Mouse (Mus musculus): ENCODE measurements at regions not wholly inside any gene's neighbourhood (a gene's known extent, or its start where the extent isn't known, plus 50 kb on each side); places are given as distances from the start of the nearest gene placed in this dataset.

GRCm38 (mm10) chr16:73835715-73836440 is 575.7 kb downstream of the Robo2 start:
- no peak overlapping the region for H3K4me3 ChIP-seq (replicated peaks)
- no peaks in the 10 kb centered on the region for H3K4me1 ChIP-seq (replicated peaks)
- WGBS: 87% methylated on average over 19 of the region's 19 CpGs
- no peak overlapping the region for H3K27ac ChIP-seq
- H3K27me3 ChIP-seq: no peaks in the 10 kb centered on the region
- no peak overlapping the region for H3K9ac ChIP-seq (replicated peaks)
- H3K36me3 ChIP-seq: no peaks in the 10 kb centered on the region
- no peak for ATAC-seq
- H3K9me3 ChIP-seq: no peaks in the 10 kb centered on the region
- H3K4me2 ChIP-seq (replicated peaks): no peak overlapping the region

GRCm38 (mm10) chr16:73821387-73822338 is 590.0 kb downstream of the Robo2 start:
- no peaks in the 10 kb centered on the region for H3K27me3 ChIP-seq
- H3K4me1 ChIP-seq (replicated peaks): no peaks in the 10 kb centered on the region
- H3K4me2 ChIP-seq (replicated peaks): no peak overlapping the region
- 73% methylated on average over 10 of the region's 10 CpGs for WGBS
- no peaks in the 10 kb centered on the region for H3K36me3 ChIP-seq
- H3K9me3 ChIP-seq: no peaks in the 10 kb centered on the region
- no peak overlapping the region for H3K4me3 ChIP-seq (replicated peaks)
- no peak for ATAC-seq
- H3K27ac ChIP-seq: no peak overlapping the region
- H3K9ac ChIP-seq (replicated peaks): no peak overlapping the region

- no peak overlapping the region for H3K9ac ChIP-seq (replicated peaks)
- H3K4me2 ChIP-seq (replicated peaks): no peak overlapping the region
- H3K27me3 ChIP-seq: no peaks in the 10 kb centered on the region
- H3K4me1 ChIP-seq (replicated peaks): no peaks in the 10 kb centered on the region
- no peaks in the 10 kb centered on the region for H3K36me3 ChIP-seq
- 89% methylated on average over 3 of the region's 3 CpGs for WGBS
- H3K9me3 ChIP-seq: no peaks in the 10 kb centered on the region
- ATAC-seq: no peak
- no peak overlapping the region for H3K27ac ChIP-seq
- H3K4me3 ChIP-seq (replicated peaks): no peak overlapping the region
Measured at GRCm38 (mm10) chr16:73804572-73804971, 607.1 kb downstream of the Robo2 start.

GRCm38 (mm10) chr16:73796528-73797171 is 615.0 kb downstream of the Robo2 start:
- no peak overlapping the region for H3K27ac ChIP-seq
- no peak overlapping the region for H3K4me3 ChIP-seq (replicated peaks)
- H3K27me3 ChIP-seq: no peaks in the 10 kb centered on the region
- no peak overlapping the region for H3K9ac ChIP-seq (replicated peaks)
- 94% methylated on average over 6 of the region's 6 CpGs for WGBS
- no peaks in the 10 kb centered on the region for H3K4me1 ChIP-seq (replicated peaks)
- ATAC-seq: no peak
- no peaks in the 10 kb centered on the region for H3K9me3 ChIP-seq
- no peaks in the 10 kb centered on the region for H3K36me3 ChIP-seq
- H3K4me2 ChIP-seq (replicated peaks): no peak overlapping the region

- Histone ChIP-seq H3K4me3 (replicated peaks) (no peak overlapping the region), H3K4me2 (replicated peaks) (no peak overlapping the region), H3K36me3 (no peaks in the 10 kb centered on the region), H3K4me1 (replicated peaks) (no peaks in the 10 kb centered on the region), H3K27ac (no peak overlapping the region), H3K27me3 (no peaks in the 10 kb centered on the region), H3K9ac (replicated peaks) (no peak overlapping the region), H3K9me3 (no peaks in the 10 kb centered on the region)
- no peak for ATAC-seq
- 79% methylated on average over 2 of the region's 2 CpGs for WGBS
Measured at GRCm38 (mm10) chr16:73785074-73785438, 626.6 kb downstream of the Robo2 start.

- Histone ChIP-seq H3K27me3 (no peaks in the 10 kb centered on the region), H3K4me1 (replicated peaks) (no peaks in the 10 kb centered on the region), H3K4me2 (replicated peaks) (no peak overlapping the region), H3K27ac (no peak overlapping the region), H3K4me3 (replicated peaks) (no peak overlapping the region), H3K9ac (replicated peaks) (no peak overlapping the region), H3K9me3 (no peaks in the 10 kb centered on the region), H3K36me3 (no peaks in the 10 kb centered on the region)
- no peak for ATAC-seq
- WGBS: 85% methylated on average over 10 of the region's 10 CpGs
Measured at GRCm38 (mm10) chr16:73784296-73785073, 627.1 kb downstream of the Robo2 start.

GRCm38 (mm10) chr16:73772454-73772853 is 639.2 kb downstream of the Robo2 start:
- Histone ChIP-seq H3K27ac (no peak overlapping the region), H3K36me3 (no peaks in the 10 kb centered on the region), H3K4me3 (replicated peaks) (no peak overlapping the region), H3K27me3 (no peaks in the 10 kb centered on the region), H3K9me3 (no peaks in the 10 kb centered on the region), H3K4me2 (replicated peaks) (no peak overlapping the region), H3K4me1 (replicated peaks) (no peaks in the 10 kb centered on the region), H3K9ac (replicated peaks) (no peak overlapping the region)
- WGBS: 92% methylated on average over 5 of the region's 5 CpGs
- no peak for ATAC-seq

- Histone ChIP-seq H3K36me3 (no peaks in the 10 kb centered on the region), H3K27ac (no peak overlapping the region), H3K9ac (replicated peaks) (no peak overlapping the region), H3K4me1 (replicated peaks) (no peaks in the 10 kb centered on the region), H3K4me2 (replicated peaks) (no peak overlapping the region), H3K27me3 (no peaks in the 10 kb centered on the region), H3K9me3 (no peaks in the 10 kb centered on the region), H3K4me3 (replicated peaks) (no peak overlapping the region)
- no peak for ATAC-seq
- WGBS: 81% methylated on average over 5 of the region's 5 CpGs
Measured at GRCm38 (mm10) chr16:73770440-73770856, 641.2 kb downstream of the Robo2 start.

- no peaks in the 10 kb centered on the region for H3K36me3 ChIP-seq
- H3K27me3 ChIP-seq: no peaks in the 10 kb centered on the region
- H3K9me3 ChIP-seq: no peaks in the 10 kb centered on the region
- WGBS: 82% methylated on average over 5 of the region's 5 CpGs
- ATAC-seq: no peak
- no peak overlapping the region for H3K9ac ChIP-seq (replicated peaks)
- H3K27ac ChIP-seq: no peak overlapping the region
- H3K4me1 ChIP-seq (replicated peaks): no peaks in the 10 kb centered on the region
- no peak overlapping the region for H3K4me3 ChIP-seq (replicated peaks)
- H3K4me2 ChIP-seq (replicated peaks): no peak overlapping the region
Measured at GRCm38 (mm10) chr16:73769729-73770128, 641.9 kb downstream of the Robo2 start.

- H3K36me3 ChIP-seq: no peaks in the 10 kb centered on the region
- no peak for ATAC-seq
- 96% methylated on average over 2 of the region's 2 CpGs for WGBS
- H3K27ac ChIP-seq: no peak overlapping the region
- no peaks in the 10 kb centered on the region for H3K9me3 ChIP-seq
- H3K4me3 ChIP-seq (replicated peaks): no peak overlapping the region
- H3K27me3 ChIP-seq: no peaks in the 10 kb centered on the region
- H3K4me2 ChIP-seq (replicated peaks): no peak overlapping the region
- H3K9ac ChIP-seq (replicated peaks): no peak overlapping the region
- H3K4me1 ChIP-seq (replicated peaks): no peaks in the 10 kb centered on the region
Measured at GRCm38 (mm10) chr16:73768706-73769105, 642.9 kb downstream of the Robo2 start.

GRCm38 (mm10) chr16:73765184-73765583 is 646.4 kb downstream of the Robo2 start:
- ATAC-seq: no peak
- no peaks in the 10 kb centered on the region for H3K4me1 ChIP-seq (replicated peaks)

More at GRCm38 (mm10) chr16:73765184-73765583, 646.4 kb downstream of the Robo2 start:
- no peak overlapping the region for H3K27ac ChIP-seq
- no peak overlapping the region for H3K9ac ChIP-seq (replicated peaks)
- no peak overlapping the region for H3K4me2 ChIP-seq (replicated peaks)
- H3K36me3 ChIP-seq: no peaks in the 10 kb centered on the region
- H3K9me3 ChIP-seq: no peaks in the 10 kb centered on the region
- 92% methylated on average over 3 of the region's 3 CpGs for WGBS
- H3K4me3 ChIP-seq (replicated peaks): no peak overlapping the region
- H3K27me3 ChIP-seq: no peaks in the 10 kb centered on the region

Measured in midbrain, embryonic 13.5 days (tissue).